Mouse (Mus musculus) left cerebral cortex, postnatal 36 days (tissue): ENCODE measurements around the gene Gm10912. TPM values are rescaled to one million over a fixed set of nuclear protein-coding genes. Genes with fewer than 3 reads are reported as not detected.
"Not testable (repeated sequence)": the region's sequence is repeated elsewhere in the genome, so short reads cannot be mapped to it uniquely, and the experiment has no call there.

Experiments
- DNase-seq, 2 experiments: peaks; one replicate each; pipeline ENCODE4 v3.0.0; 2021 to 2022; ENCODE audit warnings: low spot score in 2 of 2, mixed read lengths in 1 of 2
- intact Hi-C: fragments of 180-260 bp; cut with DNase I; formaldehyde crosslinking; loops from one replicate; pipeline ENCODE4 v1.15.1; 2025
- total RNA-seq, 2 experiments: library from RNA; stranded (reverse); gene quantifications; 2 replicates each; pipeline ENCODE4 v1.2.3; 2021

Gm10912 gene
- total RNA-seq, 2 experiments from 2014 or later = 0.32 to 0.95 TPM

GRCm38 (mm10) chr2:104109528-104109927, 43.9 kb downstream of the Gm10912 start:
- no peak for DNase-seq
- intact Hi-C loops = no loop called here

DNA sequence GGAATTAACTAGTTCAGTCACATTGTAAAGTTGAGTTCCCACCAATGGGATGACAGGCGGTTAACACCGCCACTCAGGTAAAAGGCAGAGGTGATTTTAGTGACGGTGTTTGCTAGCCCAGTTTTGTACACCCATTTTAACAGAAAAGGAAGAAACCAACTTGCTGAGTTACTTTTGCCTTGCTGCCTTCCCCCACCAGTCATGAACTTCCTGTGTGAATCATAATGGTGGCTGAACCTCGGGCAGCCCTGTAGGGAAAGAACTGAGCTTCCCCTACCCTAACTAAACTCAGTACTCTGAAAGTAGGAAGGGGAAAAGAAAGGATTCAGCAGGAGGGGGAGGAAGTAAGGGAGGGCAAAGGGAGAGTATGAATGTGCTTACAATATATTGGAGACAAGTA, 44.4 kb downstream of the Gm10912 start:
- DNase-seq = no peak
- intact Hi-C loops = no loop called here

DNA sequence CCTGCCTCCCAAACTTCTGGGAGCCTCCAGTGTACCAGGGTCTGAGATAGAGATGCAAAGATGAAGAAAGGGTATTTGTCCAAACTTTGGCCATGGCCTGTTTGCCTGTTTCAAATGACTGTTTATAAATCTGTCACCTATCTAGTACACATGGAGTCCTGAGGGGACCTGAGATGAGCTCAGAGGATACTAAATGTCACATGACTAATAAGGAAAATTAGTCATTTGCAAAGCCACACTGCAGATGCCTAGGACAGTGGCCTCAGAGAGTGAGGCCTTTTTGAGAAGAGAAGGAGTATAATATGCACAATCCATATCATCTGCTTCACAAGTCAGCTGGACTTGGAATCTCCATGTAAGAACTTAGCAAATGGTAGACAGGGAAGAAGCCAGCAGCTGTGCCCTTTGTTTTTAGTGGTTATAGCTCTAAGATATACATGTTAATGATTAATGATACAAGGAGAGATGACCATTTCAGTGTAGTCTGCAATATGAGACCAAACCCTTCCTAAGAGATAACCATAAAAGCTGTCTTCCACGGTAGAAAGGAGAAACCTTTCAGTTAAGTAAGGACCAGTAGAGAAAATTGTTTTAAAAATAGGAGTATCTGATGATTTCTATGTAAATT, 45.7 kb downstream of the Gm10912 start:
- DNase-seq, intact Hi-C loops: not testable (repeated sequence)

- intact Hi-C loops, DNase-seq: not testable (repeated sequence)
Measured at GRCm38 (mm10) chr2:104113563-104113962, 47.9 kb downstream of the Gm10912 start.

DNA sequence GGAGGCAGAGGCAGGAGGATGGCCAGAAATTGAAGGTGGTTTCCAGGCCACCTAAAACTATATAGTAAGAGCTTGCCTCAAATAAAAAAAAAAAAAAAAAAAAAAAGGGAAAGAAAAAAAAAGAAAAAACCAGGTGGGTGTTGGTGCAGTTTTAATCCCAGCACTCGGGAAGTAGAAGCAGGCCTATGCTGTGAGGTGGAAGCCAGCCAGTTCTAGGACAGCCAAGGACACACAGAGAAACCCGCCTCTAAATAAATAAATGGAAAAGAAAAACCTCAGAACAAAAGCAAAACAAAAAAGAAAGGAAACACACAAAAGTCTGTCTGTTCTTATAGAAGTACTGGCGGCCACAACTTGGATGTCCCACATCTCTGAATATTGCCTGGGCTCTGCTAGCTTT, 49.3 kb downstream of the Gm10912 start:
- intact Hi-C loops = no loop called here
- no peak for DNase-seq

Other genes with a start within 250 kb of the Gm10912 start
- 10 to 100 TPM; 15.5 to 17.7 TPM for gene Lmo2, start 107.8 kb upstream of the Gm10912 start, total RNA-seq
- gene Fbxo3, start 38.1 kb upstream of the Gm10912 start, total RNA-seq = 10 to 100 TPM; 54.5 to 57.6 TPM
- gene 4931422A03Rik, start 37.5 kb upstream of the Gm10912 start, total RNA-seq = not detected
- not detected for gene Gm10799, start 2.7 kb downstream of the Gm10912 start, total RNA-seq
- 1 to 10 TPM in 1 of 2 experiments, under 1 TPM in 1; 0.42 to 1.2 TPM for gene Cd59b, start 4.0 kb downstream of the Gm10912 start, total RNA-seq
- gene Cd59a, start 30.0 kb downstream of the Gm10912 start, total RNA-seq = 1 to 10 TPM; 3.7 to 4.1 TPM
- not detected for gene A930018P22Rik, start 56.9 kb downstream of the Gm10912 start, total RNA-seq